In the genomic region with DNA sequence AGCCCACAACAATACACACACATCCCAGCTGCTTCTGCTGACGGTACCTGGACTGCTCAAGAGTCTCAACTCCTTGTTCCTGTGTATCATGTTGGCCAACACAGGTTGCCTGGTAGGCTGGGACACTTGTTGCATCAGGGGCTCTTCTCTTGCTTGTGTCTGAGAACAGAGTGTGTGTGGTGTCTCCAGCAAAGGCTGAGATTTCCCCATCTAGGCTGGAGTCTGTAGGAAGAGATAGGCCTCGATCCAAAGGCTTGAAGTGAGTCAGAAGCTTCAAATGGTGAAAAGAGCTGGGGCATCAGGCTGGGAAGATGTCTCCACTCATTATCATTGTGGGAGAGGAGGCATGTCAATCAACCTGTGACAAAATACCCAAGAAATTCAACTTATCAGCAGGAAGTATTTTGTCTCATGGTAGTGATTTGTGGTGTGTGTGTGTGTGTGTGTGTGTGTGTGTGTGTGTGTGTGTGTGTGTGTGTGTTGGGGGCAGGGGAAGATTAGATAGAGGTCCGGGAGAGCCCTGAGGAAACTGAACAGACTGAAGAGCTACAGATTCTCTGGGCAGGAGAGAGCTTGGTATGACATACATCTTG, we compare ENCODE assay signal across 17 mouse cellular contexts. TPM values are rescaled to one million over a fixed set of nuclear protein-coding genes. Genes with fewer than 3 reads are reported as not detected.
"Had no signal": no experiment of that assay in that cellular context is flagged by ENCODE, and none has a peak within 500 bp of the region (broad histone marks: within the 10 kb centered on the region; RNA-seq: fewer than 3 reads in every experiment).

No protein-coding gene starts in this region.

- H3K27ac ChIP-seq: liver, embryonic 13.5 days; liver, embryonic 15.5 days; midbrain, embryonic 12.5 days; neural tube, embryonic 12.5 days; stomach, embryonic 15.5 days; stomach, postnatal 0 days had no signal

- DNase-seq: liver, embryonic 13.5 days; lung, adult 18-20 months; lung, embryonic 14.5 days; lung, postnatal 10 days; lung, postnatal 4 days; midbrain, embryonic 14.5 days; right cerebral cortex, postnatal 14 days; thymus, adult 2 months; thymus, postnatal 25 days; thymus, postnatal 4 days had no signal

- H3K4me3 ChIP-seq: liver, embryonic 13.5 days; liver, embryonic 15.5 days; midbrain, embryonic 12.5 days; neural tube, embryonic 12.5 days; stomach, embryonic 15.5 days had no signal

- H3K27me3 ChIP-seq: liver, embryonic 13.5 days; liver, embryonic 15.5 days; midbrain, embryonic 12.5 days; neural tube, embryonic 12.5 days; stomach, embryonic 15.5 days had no signal

- ATAC-seq: midbrain, embryonic 16.5 days had no signal

- H3K9me3 ChIP-seq: liver, embryonic 13.5 days; liver, embryonic 15.5 days; midbrain, embryonic 12.5 days; neural tube, embryonic 12.5 days; stomach, embryonic 15.5 days had no signal

- H3K4me2 ChIP-seq: liver, embryonic 11.5 days; liver, embryonic 13.5 days; liver, embryonic 15.5 days; lung, embryonic 14.5 days; midbrain, embryonic 12.5 days; neural tube, embryonic 12.5 days; stomach, embryonic 15.5 days had no signal

- H3K4me1 ChIP-seq: liver, embryonic 13.5 days; liver, embryonic 15.5 days; midbrain, embryonic 12.5 days; neural tube, embryonic 12.5 days; stomach, embryonic 15.5 days had no signal

- H3K9ac ChIP-seq: liver, embryonic 13.5 days; liver, embryonic 15.5 days; lung, embryonic 14.5 days; midbrain, embryonic 12.5 days; neural tube, embryonic 12.5 days; stomach, embryonic 15.5 days had no signal

RNA-seq across cellular contexts. Expression of a gene that starts 34.7 kb away (rescaled TPM):
- polyA plus RNA-seq: liver, embryonic 11.5 days had no signal
